Mouse (Mus musculus) hindbrain, embryonic 13.5 days (tissue): Measurements from ENCODE around the gene Selenoh. TPM values are rescaled to one million over a fixed set of nuclear protein-coding genes. Genes with fewer than 3 reads are reported as not detected.

Source experiments
- ATAC-seq: fragments of 200-750 bp; cut with Nextera tagmentation; 2 replicates; pipeline ENCODE4 v1.8.0; 2017; ENCODE audit warnings: moderate TSS enrichment; ENCODE audit not compliant: low FRiP score
- H3K27ac ChIP-seq: fragments of 300-500 bp; sonication (generic); 2 replicates; pipeline ENCODE4 v1.5.1; 2015; ENCODE audit warnings: inconsistent platforms, mild to moderate bottlenecking, moderate library complexity
- H3K27me3 ChIP-seq: fragments of 300-500 bp; sonication (generic); 2 replicates; pipeline ENCODE4 v1.6.1; 2015; ENCODE audit warnings: mild to moderate bottlenecking, inconsistent platforms
- H3K36me3 ChIP-seq: fragments of 300-500 bp; sonication (generic); 2 replicates; pipeline ENCODE4 v1.6.1; 2015; ENCODE audit warnings: mild to moderate bottlenecking, inconsistent platforms
- H3K4me1 ChIP-seq: fragments of 300-500 bp; sonication (generic); replicated peaks from 2 replicates; pipeline ENCODE4 v1.6.1; 2015; ENCODE audit warnings: inconsistent platforms
- H3K4me2 ChIP-seq: fragments of 300-500 bp; sonication (generic); 2 replicates; pipeline ENCODE4 v1.6.1; 2015; ENCODE audit warnings: inconsistent platforms, mild to moderate bottlenecking, moderate library complexity
- H3K4me3 ChIP-seq: fragments of 300-500 bp; sonication (generic); 2 replicates; pipeline ENCODE4 v1.5.1; 2015; ENCODE audit warnings: mild to moderate bottlenecking, inconsistent platforms
- H3K9ac ChIP-seq: fragments of 300-500 bp; sonication (generic); 2 replicates; pipeline ENCODE4 v1.6.1; 2015; ENCODE audit warnings: mild to moderate bottlenecking, inconsistent platforms
- H3K9me3 ChIP-seq: fragments of 300-500 bp; sonication (generic); 2 replicates; pipeline ENCODE4 v1.6.1; 2016; ENCODE audit warnings: inconsistent platforms
- WGBS: fragments of 180-500 bp; shearing (Covaris S2); methylation state at CpG from one replicate; pipeline ENCODE4 v1.1.7; 2015; 5-methylcytosine and 5-hydroxymethylcytosine counted together
- polyA plus RNA-seq: library from polyadenylated mRNA; unstranded; fragments of >200 nt; fragmentation: Nextera tagmentation; extraction: Ambion mirVana; gene quantifications from 2 replicates; pipeline ENCODE4 v1.2.1, GENCODE M21; 2015

Gene Selenoh
- 217 and 222 TPM in 2 replicates for polyA plus RNA-seq

DNA sequence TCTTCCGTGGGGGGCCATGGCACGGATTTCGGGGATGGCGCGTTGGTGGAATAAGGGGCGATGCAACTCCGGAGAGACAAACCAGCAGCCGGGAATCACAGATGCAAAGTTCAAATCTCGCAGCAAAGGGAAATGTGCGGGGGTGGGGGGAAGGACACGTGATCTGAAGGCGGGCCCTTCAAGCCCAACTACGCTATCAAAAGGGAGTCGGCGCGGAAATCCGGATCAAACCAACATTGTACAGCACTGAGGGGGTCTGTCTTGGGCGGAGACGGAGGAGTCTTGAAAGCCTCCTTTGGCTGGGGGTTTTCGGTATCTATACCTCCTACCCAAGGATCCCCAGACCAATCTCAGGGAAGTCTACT is at the start of gene Selenoh:
Gene Selenoh (minus strand): TSS at position 202 of the 365 bp plus-strand sequence.
- Histone ChIP-seq H3K4me3 (peak within 1 kb of the TSS; percentile 88), H3K9me3 (no peaks in the 10 kb centered on the region), H3K9ac (peak within 1 kb of the TSS; percentile 83), H3K36me3 (peaks cover 51% of the 10 kb centered on the region), H3K4me2 (peak within 1 kb of the TSS; percentile 74), H3K27me3 (no peaks in the 10 kb centered on the region), H3K4me1 (peaks cover 18% of the 10 kb centered on the region), H3K27ac (peak within 1 kb of the TSS; percentile 92)
- ATAC-seq = peak; percentile 98
- 0% methylated on average over 20 of the region's 20 CpGs for WGBS

DNA sequence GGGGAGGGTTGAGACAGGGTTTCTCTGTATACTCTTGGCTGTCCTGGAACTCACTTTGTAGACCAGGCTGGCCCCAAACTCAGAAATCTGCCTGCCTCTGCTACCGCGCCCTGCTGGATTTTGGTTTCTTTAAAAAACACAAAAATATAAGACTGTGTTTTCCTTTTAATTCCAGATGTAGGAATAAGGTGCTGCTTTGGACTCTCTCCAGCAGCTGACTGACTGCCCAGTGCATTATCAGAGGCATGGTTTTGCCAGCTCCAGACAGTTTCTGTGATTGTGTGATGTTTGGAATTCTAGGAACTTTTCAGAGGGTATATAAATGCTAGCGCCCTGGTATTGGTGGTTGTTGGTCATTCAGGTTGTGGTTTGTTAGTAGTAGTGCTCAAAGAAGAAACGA is 46.8 kb upstream of the Selenoh start:
- WGBS = 95% methylated on average over 4 of the region's 4 CpGs
- H3K9me3 ChIP-seq = no peaks in the 10 kb centered on the region
- ATAC-seq = no peak
- H3K9ac ChIP-seq = no peak overlapping the region
- no peak overlapping the region for H3K4me2 ChIP-seq
- peaks cover 30% of the 10 kb centered on the region for H3K4me1 ChIP-seq
- H3K4me3 ChIP-seq = no peak overlapping the region
- peaks cover 8% of the 10 kb centered on the region for H3K36me3 ChIP-seq
- no peaks in the 10 kb centered on the region for H3K27me3 ChIP-seq
- no peak overlapping the region for H3K27ac ChIP-seq

DNA sequence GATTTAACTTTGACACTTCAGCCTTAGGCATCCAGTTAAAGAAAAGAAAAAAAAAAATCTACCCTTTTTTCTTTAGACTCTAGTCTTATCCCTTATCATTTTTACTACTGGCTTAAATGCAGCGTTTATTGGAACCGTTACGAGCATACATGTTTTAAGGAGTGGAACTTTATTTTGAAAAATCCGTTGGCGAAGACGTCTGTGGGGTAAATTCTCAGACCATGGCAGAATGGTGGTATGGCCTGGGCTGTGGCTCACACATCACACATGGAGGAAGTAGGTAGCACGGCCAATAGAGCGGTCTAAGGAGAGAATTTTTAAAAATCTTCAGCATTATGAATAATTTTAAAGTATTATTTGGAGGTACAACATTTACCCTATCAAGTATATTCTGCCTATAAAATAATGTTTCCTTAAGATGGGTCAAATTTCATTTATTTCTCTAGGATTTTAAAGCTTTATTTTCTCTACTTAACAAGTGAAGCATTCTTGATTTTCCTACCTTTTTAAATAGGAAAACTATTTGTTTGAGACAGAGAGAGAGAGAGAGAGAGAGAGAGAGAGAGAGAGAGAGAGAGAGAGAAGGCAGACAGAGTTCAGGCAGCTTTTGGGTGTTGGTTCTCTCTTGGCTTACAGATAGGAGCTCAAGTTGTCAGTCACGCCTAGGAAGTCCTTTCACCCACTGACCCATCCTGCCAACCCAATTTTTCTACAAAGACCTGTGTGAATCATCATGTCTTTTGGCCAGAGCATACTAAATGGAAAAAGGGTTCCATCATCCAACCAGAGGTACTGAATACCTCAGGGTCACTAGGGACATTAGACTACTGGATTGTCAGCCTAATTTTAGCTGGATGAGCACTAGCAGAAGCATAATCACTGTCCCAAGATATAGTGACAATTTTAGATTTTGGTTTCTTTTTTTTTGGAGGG is 46.1 kb upstream of the Selenoh start:
- H3K4me3 ChIP-seq = peak overlapping the region; percentile 95
- no peak for ATAC-seq
- no peaks in the 10 kb centered on the region for H3K27me3 ChIP-seq
- H3K4me2 ChIP-seq = peak overlapping the region; percentile 79
- no peaks in the 10 kb centered on the region for H3K9me3 ChIP-seq
- H3K9ac ChIP-seq = peak overlapping the region; percentile 76
- peak overlapping the region; percentile 93 for H3K27ac ChIP-seq
- 35% methylated on average over 9 of the region's 9 CpGs for WGBS
- peaks cover 6% of the 10 kb centered on the region; the same call in 1 of the 2 replicates for H3K36me3 ChIP-seq
- H3K4me1 ChIP-seq = peaks cover 33% of the 10 kb centered on the region

DNA sequence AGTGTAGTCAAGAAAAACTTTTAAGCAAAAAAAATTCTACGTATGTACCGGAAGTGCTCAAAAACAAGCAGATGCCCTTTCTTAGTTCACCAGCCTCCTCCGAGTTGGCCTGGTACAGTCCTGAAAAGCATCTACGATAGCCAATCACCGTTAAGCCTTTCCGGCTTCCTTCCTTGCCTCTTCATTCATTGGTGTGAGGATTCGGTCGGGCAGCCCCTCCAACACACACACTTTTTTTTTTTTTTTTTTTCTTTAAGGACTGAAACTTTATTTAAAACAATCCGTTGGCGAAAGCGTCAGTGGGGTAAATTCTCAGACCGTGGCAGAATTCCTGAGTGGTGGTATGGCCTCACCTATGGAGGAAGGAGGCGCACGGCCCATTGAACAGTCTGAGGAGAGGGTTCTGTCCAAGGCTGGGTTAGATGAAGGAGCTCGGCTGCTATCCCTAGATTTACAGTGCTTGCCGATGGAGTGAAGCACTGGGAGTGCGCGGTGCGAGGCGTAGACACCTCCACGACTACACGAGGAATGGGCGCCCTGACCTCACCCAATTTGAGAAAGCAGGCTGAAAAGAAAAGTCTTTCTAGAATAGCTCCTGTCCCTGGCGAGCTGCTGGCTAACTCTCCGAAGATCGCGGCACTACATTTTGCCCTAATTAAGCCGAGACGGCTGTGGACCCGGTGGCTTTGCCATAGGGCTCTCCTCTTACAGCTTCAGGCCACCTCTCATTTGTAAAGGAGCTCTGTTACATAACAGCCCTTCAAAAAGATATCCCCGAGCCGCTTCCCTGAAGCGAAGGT is 45.2 kb upstream of the Selenoh start:
- peak overlapping the region; percentile 96 for H3K9ac ChIP-seq
- H3K4me3 ChIP-seq = peak overlapping the region; percentile 95
- peak overlapping the region; percentile 93 for H3K27ac ChIP-seq
- H3K4me2 ChIP-seq = peak overlapping the region; percentile 79
- under 1% methylated on average over 33 of the region's 33 CpGs for WGBS
- peaks cover 3% of the 10 kb centered on the region for H3K36me3 ChIP-seq
- peak; percentile 96 for ATAC-seq
- peaks cover 27% of the 10 kb centered on the region for H3K4me1 ChIP-seq
- no peaks in the 10 kb centered on the region for H3K27me3 ChIP-seq
- no peaks in the 10 kb centered on the region for H3K9me3 ChIP-seq

DNA sequence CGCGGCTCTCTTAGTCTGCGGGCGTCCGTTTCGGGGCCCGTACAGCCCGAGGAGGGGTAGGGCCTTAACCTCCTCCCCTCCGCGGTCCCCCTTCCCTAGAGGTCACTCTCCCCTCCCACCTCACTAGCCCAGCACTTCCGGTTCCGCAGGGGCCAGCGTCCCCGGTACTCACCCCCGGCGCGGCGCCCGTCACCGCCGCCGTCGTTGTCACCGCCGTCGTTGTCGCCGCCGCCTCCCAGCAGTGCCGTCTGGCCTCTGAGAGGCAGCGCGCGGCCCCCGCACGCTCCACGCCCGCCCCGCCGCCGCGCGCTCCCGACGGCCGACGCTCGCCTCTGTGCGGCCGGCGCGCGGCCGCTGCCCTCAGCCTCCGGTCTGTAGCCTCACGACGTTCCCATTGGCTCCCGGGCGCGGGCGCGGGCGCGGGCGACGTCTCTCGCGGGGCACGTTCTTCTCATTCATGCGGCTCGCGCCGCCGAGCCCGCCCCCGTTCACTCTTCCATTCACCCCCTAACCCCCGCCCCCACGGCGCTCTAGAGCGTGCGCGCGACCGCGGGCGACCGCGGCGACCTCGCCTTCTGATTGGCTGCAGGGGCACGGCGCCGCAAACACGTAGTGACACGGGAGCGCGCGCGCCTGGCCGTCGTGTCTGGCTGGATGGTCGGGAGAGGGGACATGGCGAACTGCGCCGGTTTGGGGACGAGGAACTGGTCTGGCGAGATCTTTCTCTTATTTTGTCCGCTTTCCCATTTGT is 44.4 kb upstream of the Selenoh start, which contains the start of gene Zdhhc5:
Gene Zdhhc5 (minus strand): TSS at position 370 of the 751 bp plus-strand sequence.
- Histone ChIP-seq H3K4me1 (peaks cover 27% of the 10 kb centered on the region), H3K4me2 (peak within 1 kb of the TSS; percentile 79), H3K36me3 (peaks cover 11% of the 10 kb centered on the region), H3K4me3 (peak within 1 kb of the TSS; percentile 95), H3K9me3 (no peaks in the 10 kb centered on the region), H3K9ac (peak within 1 kb of the TSS; percentile 96), H3K27ac (peak within 1 kb of the TSS; percentile 93), H3K27me3 (no peaks in the 10 kb centered on the region)
- ATAC-seq = peak; percentile 98
- under 1% methylated on average over 93 of the region's 107 CpGs for WGBS

DNA sequence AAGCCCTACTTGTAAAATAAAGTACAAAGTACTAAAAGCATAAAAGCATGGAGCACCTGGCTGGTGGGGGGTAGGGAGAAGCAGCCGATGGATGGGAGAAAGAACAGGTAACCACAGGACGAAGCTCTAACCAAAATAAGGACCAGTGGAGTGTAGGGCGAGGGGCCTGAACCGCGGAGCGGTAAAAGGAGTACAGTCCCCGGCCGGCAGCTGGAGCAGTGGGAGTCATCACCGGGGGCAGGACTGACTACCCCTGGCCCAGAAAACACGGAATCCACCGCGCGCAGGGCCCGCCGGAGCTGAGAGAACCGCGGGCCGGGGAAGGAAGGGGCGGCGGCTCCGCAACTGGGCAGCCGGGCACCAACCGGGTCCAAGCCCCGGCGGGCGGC is 43.8 kb upstream of the Selenoh start:
- peak overlapping the region; percentile 95 for H3K4me3 ChIP-seq
- WGBS = under 1% methylated on average over 26 of the region's 26 CpGs
- no peaks in the 10 kb centered on the region for H3K27me3 ChIP-seq
- no peaks in the 10 kb centered on the region for H3K9me3 ChIP-seq
- H3K36me3 ChIP-seq = peaks cover 15% of the 10 kb centered on the region
- no peak; the same call in 1 of the 2 replicates for ATAC-seq
- H3K9ac ChIP-seq = peak overlapping the region; percentile 96
- H3K27ac ChIP-seq = peak overlapping the region; percentile 93
- H3K4me2 ChIP-seq = peak overlapping the region; percentile 74
- peaks cover 31% of the 10 kb centered on the region for H3K4me1 ChIP-seq

DNA sequence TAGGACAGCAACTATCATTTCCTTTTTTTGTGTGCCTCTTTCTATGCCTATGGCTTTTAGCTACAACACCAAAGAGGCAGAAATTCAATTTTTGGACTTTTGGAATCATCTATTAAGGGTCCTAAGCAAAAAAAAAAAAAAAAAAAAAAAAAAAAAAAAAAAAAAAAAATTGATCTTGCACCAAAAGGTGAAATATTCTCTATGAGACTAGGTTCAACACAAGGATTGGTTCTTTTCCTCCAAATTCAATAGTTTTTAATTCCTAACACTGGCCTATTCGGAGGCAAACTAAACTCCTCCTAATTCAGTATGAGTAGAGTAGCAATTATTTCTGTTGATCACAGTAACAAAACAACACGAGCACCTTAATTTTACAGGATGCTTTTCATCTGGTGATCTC is 41.3 kb upstream of the Selenoh start:
- H3K4me1 ChIP-seq = peaks cover 52% of the 10 kb centered on the region
- no peaks in the 10 kb centered on the region for H3K9me3 ChIP-seq
- H3K27ac ChIP-seq = no peak overlapping the region
- H3K36me3 ChIP-seq = peaks cover 28% of the 10 kb centered on the region
- H3K4me3 ChIP-seq = no peak overlapping the region
- WGBS = 96% methylated on average over 2 of the region's 2 CpGs
- H3K27me3 ChIP-seq = no peaks in the 10 kb centered on the region
- H3K4me2 ChIP-seq = no peak overlapping the region
- H3K9ac ChIP-seq = no peak overlapping the region
- no peak for ATAC-seq

DNA sequence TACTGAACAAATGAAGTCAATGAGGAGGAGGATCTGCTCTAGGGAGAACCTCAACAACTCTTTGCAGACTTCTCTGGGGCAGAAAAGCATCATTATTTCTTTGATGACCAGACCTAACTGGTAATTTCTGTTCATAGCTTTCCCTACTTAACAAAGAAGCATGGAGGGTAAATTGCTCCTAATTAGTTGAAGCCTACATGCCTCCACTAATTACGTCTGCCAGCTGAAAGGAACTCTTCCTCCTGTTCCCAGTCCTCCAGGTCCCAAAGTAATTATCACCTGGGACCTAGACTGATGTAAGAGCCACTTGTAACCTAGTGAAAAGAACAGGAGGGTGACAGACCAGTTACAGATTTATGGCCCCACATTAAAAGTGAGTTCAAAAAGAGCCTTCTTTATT is 37.0 kb upstream of the Selenoh start:
- ATAC-seq = no peak
- WGBS = 59% methylated on average over 1 of the region's 1 CpGs
- peaks cover 51% of the 10 kb centered on the region for H3K36me3 ChIP-seq

DNA sequence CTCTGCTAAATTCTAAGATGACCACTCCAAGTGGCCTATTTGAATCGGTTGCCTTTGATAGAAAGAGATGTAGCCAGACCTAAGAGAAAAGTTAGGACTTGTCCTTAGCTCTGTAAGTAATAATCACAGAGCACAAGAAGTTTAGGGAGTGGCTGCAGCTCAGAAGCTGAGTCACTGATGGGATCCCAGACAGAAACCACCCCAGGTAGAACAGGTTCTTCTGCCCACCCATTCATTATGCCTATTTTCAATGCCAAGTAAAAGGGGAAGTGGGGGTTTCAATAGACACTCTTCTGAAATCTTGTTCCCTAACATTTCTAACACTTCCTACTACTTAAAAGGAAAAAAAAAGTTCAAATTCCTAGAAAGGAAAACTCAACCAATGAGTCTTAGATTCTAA is 34.7 kb upstream of the Selenoh start:
- H3K27ac ChIP-seq = no peak overlapping the region
- WGBS = 94% methylated on average over 1 of the region's 1 CpGs

More for the DNA sequence above, 37.0 kb upstream of the Selenoh start:
- H3K4me1 ChIP-seq = peaks cover 29% of the 10 kb centered on the region
- H3K4me3 ChIP-seq = no peak overlapping the region
- no peaks in the 10 kb centered on the region for H3K27me3 ChIP-seq
- no peak overlapping the region for H3K27ac ChIP-seq
- no peak overlapping the region for H3K4me2 ChIP-seq
- H3K9ac ChIP-seq = no peak overlapping the region; the same call in 1 of the 2 replicates
- H3K9me3 ChIP-seq = no peaks in the 10 kb centered on the region

DNA sequence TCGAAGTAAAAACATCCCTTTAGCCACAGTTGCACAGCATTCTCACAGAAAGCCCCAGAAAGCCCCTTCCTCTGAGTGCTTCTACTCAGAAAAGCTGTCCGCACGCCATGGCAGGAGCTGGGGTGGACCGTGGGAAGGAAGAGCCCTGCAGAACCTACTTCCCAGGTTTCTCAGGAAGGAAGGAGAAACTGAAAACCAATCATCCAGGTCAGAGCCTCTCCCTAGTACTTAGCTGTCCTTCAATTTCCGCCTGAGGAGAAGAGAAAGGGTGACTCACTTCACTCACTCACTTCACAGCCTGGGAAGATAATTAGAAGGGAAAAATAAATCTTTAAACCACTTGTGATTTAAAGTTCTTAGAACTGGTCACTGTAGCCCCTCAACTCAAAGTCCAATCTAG is 33.8 kb upstream of the Selenoh start:
- no peaks in the 10 kb centered on the region for H3K9me3 ChIP-seq
- H3K4me3 ChIP-seq = no peak overlapping the region
- H3K4me1 ChIP-seq = peaks cover 20% of the 10 kb centered on the region
- no peak overlapping the region for H3K4me2 ChIP-seq
- no peak for ATAC-seq
- no peak overlapping the region for H3K9ac ChIP-seq
- WGBS = 92% methylated on average over 5 of the region's 5 CpGs
- no peaks in the 10 kb centered on the region for H3K27me3 ChIP-seq
- H3K36me3 ChIP-seq = peaks cover 44% of the 10 kb centered on the region
- H3K27ac ChIP-seq = no peak overlapping the region

More for the DNA sequence above, 34.7 kb upstream of the Selenoh start:
- H3K9ac ChIP-seq = no peak overlapping the region
- H3K4me2 ChIP-seq = no peak overlapping the region
- H3K4me1 ChIP-seq = peaks cover 24% of the 10 kb centered on the region
- peaks cover 50% of the 10 kb centered on the region for H3K36me3 ChIP-seq
- H3K4me3 ChIP-seq = no peak overlapping the region
- no peaks in the 10 kb centered on the region for H3K27me3 ChIP-seq
- no peak for ATAC-seq
- no peaks in the 10 kb centered on the region for H3K9me3 ChIP-seq

DNA sequence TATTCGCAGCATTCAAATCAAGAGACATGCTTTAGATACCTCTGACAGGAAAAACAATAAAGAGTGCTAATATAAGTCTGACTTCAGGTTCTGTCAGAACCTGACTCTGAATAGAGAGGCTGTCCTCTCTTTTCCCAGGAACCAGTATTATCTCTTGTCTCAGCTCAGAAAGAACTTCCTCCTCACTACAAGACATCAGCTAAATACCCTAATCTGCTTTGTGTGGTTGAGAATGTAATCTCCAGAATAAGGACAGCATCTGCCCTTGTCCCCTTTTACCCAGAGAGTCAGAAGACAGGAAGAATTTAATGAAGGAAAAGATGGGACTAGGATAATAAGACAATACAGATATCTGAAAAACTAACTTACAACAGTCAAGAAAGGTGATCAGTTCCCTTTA is 32.9 kb upstream of the Selenoh start:
- no peaks in the 10 kb centered on the region for H3K9me3 ChIP-seq
- H3K4me3 ChIP-seq = no peak overlapping the region
- no peak overlapping the region for H3K27ac ChIP-seq
- H3K27me3 ChIP-seq = no peaks in the 10 kb centered on the region
- H3K4me1 ChIP-seq = peaks cover 11% of the 10 kb centered on the region
- no peak for ATAC-seq
- no peak overlapping the region for H3K4me2 ChIP-seq
- no peak overlapping the region for H3K9ac ChIP-seq
- WGBS = 97% methylated on average over 1 of the region's 1 CpGs
- H3K36me3 ChIP-seq = peaks cover 37% of the 10 kb centered on the region
